Mouse (Mus musculus): ENCODE measurements around the gene Gm20388.

DNA sequence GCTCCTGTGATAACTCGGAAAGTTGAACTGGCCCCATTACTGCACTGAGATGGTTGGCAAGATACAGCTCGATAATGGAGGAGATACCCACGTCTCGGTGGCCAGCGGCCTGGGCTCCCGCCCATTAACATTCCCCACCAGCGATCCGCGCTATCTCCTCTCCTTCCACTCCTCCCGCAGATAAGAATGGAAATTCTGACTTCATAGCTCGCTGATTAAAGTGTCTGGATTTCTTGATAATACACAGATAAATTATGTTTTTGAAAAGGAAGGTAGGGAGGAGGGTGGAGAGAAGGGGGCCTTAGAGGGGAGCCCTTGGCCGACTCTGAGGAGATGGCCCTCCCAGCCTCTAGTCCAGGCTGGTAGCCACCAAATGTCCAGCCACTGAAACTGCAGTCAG is 2380.4 kb downstream of the Gm20388 start:
- no peak for TF ChIP-seq POLR2A (IDR thresholded peaks at IDR 0.05; ENCODE audit: low read depth, low read length)
- TF ChIP-seq CTCF (conservative IDR thresholded peaks at IDR 0.05; ENCODE audit: insufficient read depth, insufficient read length, low read depth, low read length), result no peak

All from kidney, adult 2 months (tissue).